Comparison of ENCODE assay signal across 20 mouse cellular contexts in genomic region chr3:78944185-78944584, GRCm38 (mm10).
DNase-seq lines count a peak whose midpoint lies in the region; ATAC-seq lines count a peak whose summit lies in the region.
"Had no signal": no experiment of that assay in that cellular context is flagged by ENCODE, and none has a peak within 500 bp of the region (broad histone marks: within the 10 kb centered on the region; RNA-seq: fewer than 3 reads in every experiment).

No protein-coding gene starts in this region.

- H3K27ac ChIP-seq in hindbrain, embryonic 13.5 days = peak overlapping the region; percentile 25; the same call in 1 of the 2 replicates
- no peak overlapping the region for H3K27ac ChIP-seq in hindbrain, embryonic 12.5 days
- H3K27ac ChIP-seq: embryonic facial prominence, embryonic 10.5 days; embryonic facial prominence, embryonic 12.5 days; forebrain, embryonic 13.5 days; forebrain, embryonic 15.5 days had no signal

- peak; percentile 6 for DNase-seq in ZHBTc4 (ENCODE audit: low read depth, low spot score)
- DNase-seq in ovary, postnatal 10 days (ENCODE audit: low spot score) = no peak
- no peak for DNase-seq in left cerebral cortex, adult 9 months (ENCODE audit: low spot score in 2 of 2)
- DNase-seq: adrenal gland, adult 2 months; adrenal gland, postnatal 10 days; adrenal gland, postnatal 25 days; cerebellum, adult 11 months; cerebellum, adult 18-20 months; cerebellum, adult 8-10 months; cerebellum, adult 9-11 months; cerebellum, postnatal 14 days; cerebellum, postnatal 36 days; forebrain, postnatal 0 days had no signal

- no peak overlapping the region for H3K4me2 ChIP-seq in hindbrain, embryonic 13.5 days
- no peak overlapping the region for H3K4me2 ChIP-seq in hindbrain, embryonic 12.5 days (replicated peaks)
- H3K4me2 ChIP-seq: embryonic facial prominence, embryonic 12.5 days; forebrain, embryonic 13.5 days; forebrain, embryonic 15.5 days had no signal

- no peaks in the 10 kb centered on the region for H3K36me3 ChIP-seq in hindbrain, embryonic 13.5 days
- H3K36me3 ChIP-seq in hindbrain, embryonic 12.5 days = no peaks in the 10 kb centered on the region
- H3K36me3 ChIP-seq: embryonic facial prominence, embryonic 10.5 days; embryonic facial prominence, embryonic 12.5 days; forebrain, embryonic 15.5 days had no signal

- no peak overlapping the region for H3K4me3 ChIP-seq in hindbrain, embryonic 13.5 days
- no peak overlapping the region for H3K4me3 ChIP-seq in hindbrain, embryonic 12.5 days
- H3K4me3 ChIP-seq: embryonic facial prominence, embryonic 10.5 days; embryonic facial prominence, embryonic 12.5 days; forebrain, embryonic 13.5 days; forebrain, embryonic 15.5 days had no signal

- no peaks in the 10 kb centered on the region for H3K9me3 ChIP-seq in hindbrain, embryonic 13.5 days
- no peaks in the 10 kb centered on the region for H3K9me3 ChIP-seq in hindbrain, embryonic 12.5 days (replicated peaks)
- H3K9me3 ChIP-seq: embryonic facial prominence, embryonic 10.5 days; embryonic facial prominence, embryonic 12.5 days; forebrain, embryonic 13.5 days; forebrain, embryonic 15.5 days had no signal

- no peak for ATAC-seq in hindbrain, embryonic 13.5 days (ENCODE audit: low FRiP score)
- ATAC-seq in hindbrain, embryonic 12.5 days (ENCODE audit: low FRiP score) = no peak
- peak; percentile 65 to 75 for ATAC-seq in hematopoietic stem cell, adult 5-6 weeks (replicated peaks in 1 of 2; ENCODE audit: insufficient read depth in 1 of 2, low FRiP score in 2 of 2, low TSS enrichment in 1 of 2, low read depth in 1 of 2, poor library complexity in 2 of 2, severe bottlenecking in 2 of 2)
- ATAC-seq: forebrain, embryonic 13.5 days; forebrain, embryonic 15.5 days; forebrain, postnatal 0 days had no signal

- no peaks in the 10 kb centered on the region for H3K27me3 ChIP-seq in hindbrain, embryonic 13.5 days
- no peaks in the 10 kb centered on the region for H3K27me3 ChIP-seq in hindbrain, embryonic 12.5 days
- H3K27me3 ChIP-seq: embryonic facial prominence, embryonic 12.5 days; forebrain, embryonic 13.5 days; forebrain, embryonic 15.5 days had no signal

- WGBS in hindbrain, embryonic 13.5 days = 74% methylated on average over 8 of the region's 8 CpGs
- 70% methylated on average over 8 of the region's 8 CpGs for WGBS in hindbrain, embryonic 12.5 days

- H3K4me1 ChIP-seq in hindbrain, embryonic 13.5 days (replicated peaks) = no peaks in the 10 kb centered on the region
- no peaks in the 10 kb centered on the region for H3K4me1 ChIP-seq in hindbrain, embryonic 12.5 days
- H3K4me1 ChIP-seq: embryonic facial prominence, embryonic 10.5 days; embryonic facial prominence, embryonic 12.5 days; forebrain, embryonic 13.5 days; forebrain, embryonic 15.5 days had no signal

- H3K9ac ChIP-seq in hindbrain, embryonic 13.5 days = no peak overlapping the region
- H3K9ac ChIP-seq in hindbrain, embryonic 12.5 days = no peak overlapping the region
- H3K9ac ChIP-seq: embryonic facial prominence, embryonic 12.5 days; forebrain, embryonic 13.5 days; forebrain, embryonic 15.5 days; forebrain, postnatal 0 days had no signal

Comparison
In these comparisons a context has a peak if more than half of its experiments do, and no peak if none do; other contexts are left out.
1. ATAC-seq: peak in hematopoietic stem cell, adult 5-6 weeks (2 of 2); none in hindbrain, embryonic 13.5 days (single experiment) and hindbrain, embryonic 12.5 days (single experiment).